Mouse (Mus musculus) adrenal gland, adult 18-20 months (tissue): ENCODE data around the gene Olfr1097. TPM values are rescaled to one million over a fixed set of nuclear protein-coding genes. Genes with fewer than 3 reads are reported as not detected.

ENCODE experiments used
- DNase-seq, 2 experiments: peaks; one replicate each; pipeline ENCODE4 v3.0.0; 2021 to 2022; ENCODE audit warnings: low spot score in 2 of 2
- long read RNA-seq, 2 experiments: library from polyadenylated mRNA; stranded (forward); transcript quantifications; one replicate each; pipeline ENCODE4 v2.0.0; 2021
- total RNA-seq, 2 experiments: library from RNA; stranded (reverse); gene quantifications; 1 replicate in 1 of 2; 2 replicates in 1 of 2; pipeline ENCODE4 v1.2.3; 2021

Gene Olfr1097
- total RNA-seq = not detected
- long read RNA-seq, experiment 1 = 0 reads
- long read RNA-seq, experiment 2 = 0 reads

GRCm38 (mm10) chr2:86892116-86892515 is at the start of gene Olfr1097:
Gene Olfr1097, minus strand, starts transcription at chr2:86892216.
- no peak for DNase-seq

DNA sequence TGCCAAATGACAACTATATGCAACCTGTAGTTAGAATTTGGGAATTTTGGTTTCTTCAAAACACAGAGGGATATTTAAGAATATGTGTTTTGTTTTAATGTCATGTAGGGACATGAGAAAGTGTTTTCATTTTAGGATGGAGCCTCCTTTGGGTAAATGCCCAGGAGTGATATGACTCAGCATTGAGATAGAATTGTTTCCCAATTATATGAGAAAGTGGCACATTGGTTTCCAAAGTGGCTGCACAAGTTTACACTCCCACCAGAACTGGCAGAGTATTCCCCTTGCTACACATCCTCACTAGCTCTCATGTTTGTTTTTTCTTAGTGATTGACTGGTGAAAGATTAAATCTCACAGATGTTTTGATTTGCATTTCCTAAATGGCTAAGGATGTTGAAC is 34.5 kb upstream of the Olfr1097 start:
- DNase-seq = no peak

DNA sequence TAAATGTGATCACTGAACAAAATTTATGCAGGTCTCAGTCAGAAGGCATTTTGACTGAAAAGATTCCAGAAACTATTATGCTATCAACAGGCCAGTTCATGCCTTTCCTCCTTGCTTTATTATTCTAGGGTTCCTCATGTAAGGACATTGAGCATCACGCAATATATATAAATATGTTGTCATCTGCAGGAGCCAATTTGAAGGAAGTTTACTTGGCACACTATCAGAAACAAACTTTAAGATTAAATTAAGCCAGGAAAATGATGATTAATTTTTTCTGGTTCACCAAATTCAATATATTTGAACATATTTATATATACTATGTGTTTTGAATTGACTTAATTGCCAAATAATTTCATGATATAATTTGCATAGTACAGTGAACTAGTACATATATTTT is 32.4 kb upstream of the Olfr1097 start, which contains the start of gene Olfr1098:
Gene Olfr1098, minus strand, starts transcription at position 101 of the 400 bp plus-strand sequence.
- DNase-seq = no peak

GRCm38 (mm10) chr2:86905647-86906046 is 13.6 kb upstream of the Olfr1097 start:
- no peak for DNase-seq

DNA sequence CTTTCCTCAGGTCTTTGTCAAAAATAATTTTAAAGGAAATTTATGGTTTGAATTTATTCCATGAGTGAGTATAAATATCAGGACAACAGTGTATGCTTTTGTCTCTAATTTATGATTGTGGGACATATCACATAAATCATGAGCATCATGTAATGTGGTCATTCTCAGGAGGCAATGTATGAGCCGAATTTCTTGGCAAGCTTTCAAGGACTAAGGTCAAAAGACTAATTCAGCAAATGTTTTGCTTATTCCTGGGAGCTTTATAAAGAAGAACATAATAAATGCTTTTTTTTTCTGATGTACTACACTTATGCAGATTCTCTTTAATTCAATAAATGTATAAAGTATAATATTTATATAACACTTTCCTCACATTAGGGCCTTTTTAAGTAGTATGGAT is 17.3 kb downstream of the Olfr1097 start, which contains the start of gene Gm13723:
Gene Gm13723, minus strand, starts transcription at position 101 of the 400 bp plus-strand sequence.
- no peak for DNase-seq

DNA sequence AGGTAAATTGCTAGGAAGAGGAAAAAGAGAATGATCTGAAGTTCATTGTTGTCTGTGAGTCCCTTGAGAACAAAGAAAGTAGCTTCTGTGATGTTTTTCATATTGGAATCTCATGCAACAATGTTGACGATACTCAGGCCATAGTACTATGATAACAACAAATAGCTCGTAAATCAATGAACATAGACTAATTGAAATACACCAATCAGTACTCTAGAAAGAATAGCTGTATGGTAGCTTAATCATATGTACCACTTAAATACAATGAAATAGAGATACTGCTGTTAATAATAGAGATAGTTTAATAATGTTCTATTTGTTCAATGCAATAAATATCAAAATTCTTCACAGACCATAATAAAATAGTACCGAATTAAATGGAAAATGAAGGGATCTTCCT is 40.4 kb downstream of the Olfr1097 start, which contains the start of gene Olfr1095:
Gene Olfr1095, minus strand, starts transcription at position 101 of the 400 bp plus-strand sequence.
- no peak for DNase-seq

Other genes starting within 250 kb of the Olfr1097 start
- not detected for gene Olfr1085, start 230.2 kb downstream of the Olfr1097 start, total RNA-seq
- gene Olfr1086, start 212.1 kb downstream of the Olfr1097 start, total RNA-seq = not detected
- gene Olfr1087, start 193.8 kb downstream of the Olfr1097 start, total RNA-seq = not detected
- gene Olfr1089, start 158.5 kb downstream of the Olfr1097 start, total RNA-seq = not detected
- not detected for gene Olfr1090, start 133.2 kb downstream of the Olfr1097 start, total RNA-seq
- not detected for gene Olfr1093, start 109.7 kb downstream of the Olfr1097 start, total RNA-seq
- not detected for gene Olfr141, start 82.2 kb downstream of the Olfr1097 start, total RNA-seq
- not detected for gene Olfr1094, start 67.6 kb downstream of the Olfr1097 start, total RNA-seq
- gene Olfr1095, start 40.5 kb downstream of the Olfr1097 start, total RNA-seq = not detected
- gene Gm13723, start 17.4 kb downstream of the Olfr1097 start, total RNA-seq = not detected
- gene Olfr1098, start 32.3 kb upstream of the Olfr1097 start, total RNA-seq = not detected
- not detected for gene Olfr1099, start 68.5 kb upstream of the Olfr1097 start, total RNA-seq
- gene Olfr1100, start 87.7 kb upstream of the Olfr1097 start, total RNA-seq = not detected
- not detected for gene Olfr1101, start 99.0 kb upstream of the Olfr1097 start, total RNA-seq
- not detected for gene Olfr1102, start 106.2 kb upstream of the Olfr1097 start, total RNA-seq
- gene Olfr1104, start 134.9 kb upstream of the Olfr1097 start, total RNA-seq = not detected
- gene Olfr1105, start 144.3 kb upstream of the Olfr1097 start, total RNA-seq = not detected
- gene Olfr1106, start 160.1 kb upstream of the Olfr1097 start, total RNA-seq = not detected
- gene Olfr1107, start 183.6 kb upstream of the Olfr1097 start, total RNA-seq = not detected
- gene Olfr1109, start 203.8 kb upstream of the Olfr1097 start, total RNA-seq = not detected
- not detected for gene Olfr259, start 222.4 kb upstream of the Olfr1097 start, total RNA-seq
- gene Olfr1110, start 248.1 kb upstream of the Olfr1097 start, total RNA-seq = not detected